Mouse (Mus musculus): Measurements from ENCODE around the gene Slc30a5. TPM values are rescaled to one million over a fixed set of nuclear protein-coding genes. Genes with fewer than 3 reads are reported as not detected.

The Slc30a5 gene
- total RNA-seq, 1 experiment, result 85.6 TPM

DNA sequence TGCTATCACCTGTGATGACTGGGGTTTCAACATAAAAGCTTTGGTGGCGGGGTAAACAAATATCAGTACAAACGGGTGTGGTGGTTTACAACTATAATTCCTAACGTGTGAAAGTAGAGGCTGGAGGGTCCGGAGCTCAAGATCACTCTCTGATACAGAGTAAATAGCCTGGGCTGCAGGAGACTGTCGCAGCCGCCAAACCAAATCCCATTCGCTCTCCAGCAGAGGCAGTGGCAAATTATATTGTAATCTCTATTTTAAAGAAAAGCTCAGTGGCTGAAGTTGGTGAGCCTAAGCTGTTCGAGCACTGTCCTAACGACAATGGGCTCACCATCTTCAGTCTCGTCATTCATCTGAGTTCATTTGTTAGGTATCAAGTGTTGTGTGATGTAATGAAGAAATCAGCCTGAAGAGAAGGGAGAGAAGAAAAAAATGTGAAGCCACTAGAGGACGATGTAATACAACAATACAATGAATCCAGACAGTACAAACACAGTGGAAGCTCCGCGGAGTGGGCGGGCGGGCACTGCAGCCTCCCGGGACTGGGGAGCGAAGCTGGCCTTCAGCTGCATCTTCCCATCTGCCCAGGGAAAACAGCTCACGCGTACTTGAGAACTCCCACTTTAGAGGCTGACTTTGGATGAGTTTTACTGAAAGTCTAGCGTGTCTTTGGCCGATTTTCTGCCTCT is 13.8 kb upstream of the Slc30a5 start:
- H3K9ac ChIP-seq (ENCODE audit: insufficient read depth, low read depth, low read length, poor library complexity, severe bottlenecking), result no peak overlapping the region
- H3K4me3 ChIP-seq (ENCODE audit: insufficient read depth in 1 of 2, low read depth in 1 of 2, low read length in 2 of 2, poor library complexity in 1 of 2, severe bottlenecking in 1 of 2), result peak overlapping the region in 1 of 2 experiments; percentile 16; a peak in 1 of 4 replicates
- no peaks in the 10 kb centered on the region for H3K4me1 ChIP-seq (ENCODE audit: control insufficient read depth in 2 of 2, insufficient read depth in 2 of 2, low read length in 2 of 2, poor library complexity in 1 of 2)
- H3K9me3 ChIP-seq (ENCODE audit: control insufficient read depth, insufficient read depth, low read depth, low read length), result no peaks in the 10 kb centered on the region
- no peak for DNase-seq (ENCODE audit: low read depth, low spot score)
- no peaks in the 10 kb centered on the region for H3K36me3 ChIP-seq (ENCODE audit: control insufficient read depth, insufficient read depth, low read length, poor library complexity, severe bottlenecking)
- no peak overlapping the region for H3K27ac ChIP-seq (ENCODE audit: insufficient read depth, low read depth, low read length, poor library complexity, severe bottlenecking)
- TF ChIP-seq ZNF384 (IDR thresholded peaks at IDR 0.05; ENCODE audit: low read depth, low read length) (no peak), MAFK (IDR thresholded peaks at IDR 0.05; ENCODE audit: insufficient read depth, low read depth, low read length) (no peak), ZC3H11A (IDR thresholded peaks at IDR 0.05; ENCODE audit: borderline replicate concordance, low read depth, low read length) (0 out of 2 replicates have a peak, but pooled peaks have one; percentile 4), HCFC1 (IDR thresholded peaks at IDR 0.05; ENCODE audit: borderline replicate concordance, insufficient read depth, low read length) (no peak), CHD2 (IDR thresholded peaks at IDR 0.05; ENCODE audit: low read depth, low read length) (no peak)
- in situ Hi-C loops (cut with MboI; ENCODE audit: low sequenced_read_pairs in 2 of 2, unreplicated experiment in 2 of 2), result no loop called here

DNA sequence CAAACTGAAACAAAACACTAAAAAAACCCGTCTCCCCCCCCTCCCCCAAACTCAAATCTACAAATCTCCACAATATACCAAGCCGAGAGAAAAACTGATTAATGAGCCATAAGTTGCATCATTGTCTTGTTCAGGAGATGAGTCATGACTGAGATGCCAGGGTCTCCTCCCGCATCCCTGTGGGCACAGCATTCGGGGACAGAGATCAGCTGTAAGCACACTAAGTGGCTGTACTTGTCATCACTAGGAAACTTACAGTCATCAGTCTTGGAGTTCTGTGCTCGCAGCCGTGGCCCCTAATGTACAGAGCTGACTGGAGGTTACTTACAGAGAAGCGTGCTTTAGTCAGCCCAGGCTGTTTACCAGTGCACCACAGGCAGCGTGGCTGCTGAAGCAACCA is 13.0 kb upstream of the Slc30a5 start:
- H3K9ac ChIP-seq (ENCODE audit: insufficient read depth, low read depth, low read length, poor library complexity, severe bottlenecking), result no peak overlapping the region
- H3K27ac ChIP-seq (ENCODE audit: insufficient read depth, low read depth, low read length, poor library complexity, severe bottlenecking), result no peak overlapping the region
- H3K4me3 ChIP-seq (ENCODE audit: insufficient read depth in 1 of 2, low read depth in 1 of 2, low read length in 2 of 2, poor library complexity in 1 of 2, severe bottlenecking in 1 of 2), result no peak overlapping the region
- no peaks in the 10 kb centered on the region for H3K4me1 ChIP-seq (ENCODE audit: control insufficient read depth in 2 of 2, insufficient read depth in 2 of 2, low read length in 2 of 2, poor library complexity in 1 of 2)
- no peak for DNase-seq (ENCODE audit: low read depth, low spot score)
- no peaks in the 10 kb centered on the region for H3K36me3 ChIP-seq (ENCODE audit: control insufficient read depth, insufficient read depth, low read length, poor library complexity, severe bottlenecking)
- TF ChIP-seq ZC3H11A (IDR thresholded peaks at IDR 0.05; ENCODE audit: borderline replicate concordance, low read depth, low read length), result no peak
- no peak for TF ChIP-seq MAFK (IDR thresholded peaks at IDR 0.05; ENCODE audit: insufficient read depth, low read depth, low read length)
- TF ChIP-seq ZNF384 (IDR thresholded peaks at IDR 0.05; ENCODE audit: low read depth, low read length), result no peak
- TF ChIP-seq HCFC1 (IDR thresholded peaks at IDR 0.05; ENCODE audit: borderline replicate concordance, insufficient read depth, low read length), result no peak
- TF ChIP-seq CHD2 (IDR thresholded peaks at IDR 0.05; ENCODE audit: low read depth, low read length), result no peak
- in situ Hi-C loops (cut with MboI; ENCODE audit: low sequenced_read_pairs in 2 of 2, unreplicated experiment in 2 of 2), result no loop called here
- H3K9me3 ChIP-seq (ENCODE audit: control insufficient read depth, insufficient read depth, low read depth, low read length), result no peaks in the 10 kb centered on the region

DNA sequence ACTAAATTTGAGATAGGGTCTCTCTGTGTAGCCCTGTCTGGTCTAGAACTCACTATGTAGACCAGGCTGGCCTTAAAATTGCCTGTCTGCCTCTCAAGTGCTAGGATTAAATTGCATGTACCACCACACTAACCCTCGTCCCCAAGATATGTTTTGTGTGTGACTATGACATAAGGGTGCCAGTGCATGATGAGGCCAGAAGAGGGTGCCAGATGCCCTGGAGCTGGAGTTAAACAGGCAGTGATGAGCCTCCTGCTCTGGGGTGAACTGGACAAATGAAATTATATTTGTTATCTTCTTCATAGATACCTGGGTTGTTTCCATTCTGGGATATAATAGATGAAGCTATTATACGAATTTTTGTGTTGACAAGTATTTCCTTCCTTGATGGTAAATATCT is 10.7 kb upstream of the Slc30a5 start:
- Histone ChIP-seq H3K4me1 (ENCODE audit: control insufficient read depth in 2 of 2, insufficient read depth in 2 of 2, low read length in 2 of 2, poor library complexity in 1 of 2) (no peaks in the 10 kb centered on the region), H3K27ac (ENCODE audit: insufficient read depth, low read depth, low read length, poor library complexity, severe bottlenecking) (no peak overlapping the region), H3K9ac (ENCODE audit: insufficient read depth, low read depth, low read length, poor library complexity, severe bottlenecking) (no peak overlapping the region), H3K9me3 (ENCODE audit: control insufficient read depth, insufficient read depth, low read depth, low read length) (no peaks in the 10 kb centered on the region), H3K4me3 (ENCODE audit: insufficient read depth in 1 of 2, low read depth in 1 of 2, low read length in 2 of 2, poor library complexity in 1 of 2, severe bottlenecking in 1 of 2) (no peak overlapping the region), H3K36me3 (ENCODE audit: control insufficient read depth, insufficient read depth, low read length, poor library complexity, severe bottlenecking) (no peaks in the 10 kb centered on the region)
- in situ Hi-C loops (cut with MboI; ENCODE audit: low sequenced_read_pairs in 2 of 2, unreplicated experiment in 2 of 2), result no loop called here
- DNase-seq (ENCODE audit: low read depth, low spot score), result peak; percentile 27
- TF ChIP-seq ZC3H11A (IDR thresholded peaks at IDR 0.05; ENCODE audit: borderline replicate concordance, low read depth, low read length) (no peak), HCFC1 (IDR thresholded peaks at IDR 0.05; ENCODE audit: borderline replicate concordance, insufficient read depth, low read length) (no peak)

DNA sequence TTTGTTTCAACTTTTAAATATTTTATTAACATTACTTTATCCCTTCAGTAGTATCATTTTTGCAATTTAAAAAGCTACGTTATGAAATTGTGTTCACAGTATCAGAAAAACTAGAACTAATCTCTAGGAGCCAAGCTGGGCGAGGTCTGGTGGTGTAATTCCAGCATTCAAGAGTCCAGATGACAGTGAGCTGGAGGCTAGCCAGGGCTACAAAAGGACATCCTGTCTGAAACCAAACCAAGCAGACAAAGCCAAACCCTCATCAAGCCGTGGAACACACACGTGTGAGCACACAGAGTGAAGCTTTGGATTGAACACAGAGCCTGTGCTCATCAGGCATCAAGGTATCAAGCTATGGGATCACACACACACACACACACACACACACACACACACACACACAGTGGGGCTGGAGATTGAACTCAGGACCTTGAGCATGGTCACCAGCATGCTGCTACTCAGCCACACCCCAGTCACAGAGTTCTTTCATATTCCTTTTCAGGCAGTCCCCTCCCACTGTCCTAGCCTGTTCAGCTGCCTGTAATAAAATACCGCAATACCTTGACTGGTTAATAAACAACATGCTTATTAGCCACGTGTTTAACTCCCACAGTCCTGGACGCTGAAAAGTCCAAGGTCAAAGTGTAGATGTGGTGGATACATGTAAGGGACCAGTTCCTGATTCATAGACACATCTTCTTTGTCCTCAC is 9.9 kb upstream of the Slc30a5 start:
- no peak for DNase-seq (ENCODE audit: low read depth, low spot score)
- H3K9me3 ChIP-seq (ENCODE audit: control insufficient read depth, insufficient read depth, low read depth, low read length), result no peaks in the 10 kb centered on the region
- H3K4me1 ChIP-seq (ENCODE audit: control insufficient read depth in 2 of 2, insufficient read depth in 2 of 2, low read length in 2 of 2, poor library complexity in 1 of 2), result no peaks in the 10 kb centered on the region
- H3K9ac ChIP-seq (ENCODE audit: insufficient read depth, low read depth, low read length, poor library complexity, severe bottlenecking), result no peak overlapping the region
- H3K27ac ChIP-seq (ENCODE audit: insufficient read depth, low read depth, low read length, poor library complexity, severe bottlenecking), result no peak overlapping the region
- no peaks in the 10 kb centered on the region for H3K36me3 ChIP-seq (ENCODE audit: control insufficient read depth, insufficient read depth, low read length, poor library complexity, severe bottlenecking)
- no peak overlapping the region for H3K4me3 ChIP-seq (ENCODE audit: insufficient read depth in 1 of 2, low read depth in 1 of 2, low read length in 2 of 2, poor library complexity in 1 of 2, severe bottlenecking in 1 of 2)
- in situ Hi-C loops (cut with MboI; ENCODE audit: low sequenced_read_pairs in 2 of 2, unreplicated experiment in 2 of 2), result no loop called here
- no peak for TF ChIP-seq ZC3H11A (IDR thresholded peaks at IDR 0.05; ENCODE audit: borderline replicate concordance, low read depth, low read length)
- no peak for TF ChIP-seq MAFK (IDR thresholded peaks at IDR 0.05; ENCODE audit: insufficient read depth, low read depth, low read length)
- TF ChIP-seq HCFC1 (IDR thresholded peaks at IDR 0.05; ENCODE audit: borderline replicate concordance, insufficient read depth, low read length), result no peak
- no peak for TF ChIP-seq CHD2 (IDR thresholded peaks at IDR 0.05; ENCODE audit: low read depth, low read length)
- no peak for TF ChIP-seq ZNF384 (IDR thresholded peaks at IDR 0.05; ENCODE audit: low read depth, low read length)
